9 mouse cellular contexts compared by ENCODE assay signal in the genomic region with DNA sequence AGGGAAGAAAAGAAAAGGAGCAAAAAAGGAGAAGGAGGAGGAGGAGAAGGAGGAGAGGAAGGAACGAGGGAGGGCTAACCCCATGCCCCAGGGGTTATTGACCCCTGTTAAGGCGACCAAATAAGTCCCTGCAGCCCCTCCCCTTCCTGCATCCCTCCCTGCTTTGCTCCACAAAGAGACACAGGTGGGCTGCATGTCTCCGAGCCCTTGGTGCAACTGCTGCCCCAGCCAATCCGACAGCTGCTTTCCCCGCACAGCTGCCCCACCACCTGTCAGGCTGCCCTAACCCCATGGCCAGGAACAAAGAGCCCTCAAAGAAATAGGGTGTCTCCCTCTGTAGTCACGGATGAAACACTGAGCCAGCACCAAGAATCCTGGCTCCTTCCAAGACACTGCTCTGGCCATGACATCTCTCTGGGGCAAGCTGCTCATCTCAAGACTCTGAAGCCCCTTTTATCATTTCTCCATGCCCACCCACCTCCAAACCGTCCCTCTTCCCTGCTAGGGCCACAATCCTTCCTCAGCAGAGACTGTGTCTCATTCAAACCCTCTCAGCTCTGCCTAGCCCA. TPM values are rescaled to one million over a fixed set of nuclear protein-coding genes. Genes with fewer than 3 reads are reported as not detected.
A peak's percentile ranks its signal among the peaks of the same experiment; 100 is the strongest.
DNase-seq lines count a peak whose midpoint lies in the region; ATAC-seq and TF ChIP-seq lines count a peak whose summit lies in the region.
"Had no signal": no experiment of that assay in that cellular context is flagged by ENCODE, and none has a peak within 500 bp of the region (broad histone marks: within the 10 kb centered on the region; RNA-seq: fewer than 3 reads in every experiment).

No protein-coding gene starts in this region.

- TF ChIP-seq CTCF in gastrocnemius, adult 2 months (IDR thresholded peaks at IDR 0.05): no peak

- peaks cover 55% of the 10 kb centered on the region for H3K4me1 ChIP-seq in embryonic facial prominence, embryonic 10.5 days
- H3K4me1 ChIP-seq in hindbrain, embryonic 13.5 days (replicated peaks): peaks cover 59% of the 10 kb centered on the region
- H3K4me1 ChIP-seq in midbrain, embryonic 16.5 days (ENCODE audit: control insufficient read depth, insufficient read depth, low read length): peaks cover 43% of the 10 kb centered on the region

- H3K27ac ChIP-seq in gastrocnemius, adult 2 months: peak overlapping the region; percentile 9; the same call in 1 of the 2 replicates
- peak overlapping the region; percentile 100 for H3K27ac ChIP-seq in embryonic facial prominence, embryonic 10.5 days (replicated peaks)
- H3K27ac ChIP-seq in hindbrain, embryonic 13.5 days: peak overlapping the region; percentile 100
- peak overlapping the region; percentile 100 for H3K27ac ChIP-seq in midbrain, embryonic 16.5 days (ENCODE audit: low read length)

- H3K4me2 ChIP-seq in hindbrain, embryonic 13.5 days: peak overlapping the region; percentile 99
- peak overlapping the region; percentile 99 for H3K4me2 ChIP-seq in midbrain, embryonic 16.5 days (ENCODE audit: low read length)

- H3K9ac ChIP-seq in hindbrain, embryonic 13.5 days: peak overlapping the region; percentile 100
- peak overlapping the region; percentile 100 for H3K9ac ChIP-seq in midbrain, embryonic 16.5 days (ENCODE audit: low read depth, low read length)

- ATAC-seq in hindbrain, embryonic 13.5 days (ENCODE audit: low FRiP score): no peak
- ATAC-seq in midbrain, embryonic 16.5 days: no peak

- H3K4me3 ChIP-seq in gastrocnemius, adult 2 months: no peak overlapping the region
- peak overlapping the region; percentile 99 for H3K4me3 ChIP-seq in embryonic facial prominence, embryonic 10.5 days
- H3K4me3 ChIP-seq in hindbrain, embryonic 13.5 days: peak overlapping the region; percentile 100
- H3K4me3 ChIP-seq in midbrain, embryonic 16.5 days (ENCODE audit: low read depth, low read length): peak overlapping the region; percentile 83

- H3K9me3 ChIP-seq in embryonic facial prominence, embryonic 10.5 days: no peaks in the 10 kb centered on the region
- no peaks in the 10 kb centered on the region for H3K9me3 ChIP-seq in hindbrain, embryonic 13.5 days
- no peaks in the 10 kb centered on the region for H3K9me3 ChIP-seq in midbrain, embryonic 16.5 days (replicated peaks; ENCODE audit: control insufficient read depth, low read length, poor library complexity, severe bottlenecking)

- H3K27me3 ChIP-seq in embryonic facial prominence, embryonic 10.5 days (replicated peaks; ENCODE audit: low read depth, poor library complexity, severe bottlenecking): no peaks in the 10 kb centered on the region
- no peaks in the 10 kb centered on the region for H3K27me3 ChIP-seq in hindbrain, embryonic 13.5 days
- no peaks in the 10 kb centered on the region for H3K27me3 ChIP-seq in midbrain, embryonic 16.5 days (ENCODE audit: control insufficient read depth, insufficient read depth, low read depth, low read length)

- H3K36me3 ChIP-seq in embryonic facial prominence, embryonic 10.5 days (replicated peaks): peaks cover 61% of the 10 kb centered on the region
- H3K36me3 ChIP-seq in hindbrain, embryonic 13.5 days: peaks cover 41% of the 10 kb centered on the region
- H3K36me3 ChIP-seq in midbrain, embryonic 16.5 days (ENCODE audit: control insufficient read depth, insufficient read depth, low read length): peaks cover 28% of the 10 kb centered on the region

- intact Hi-C loops in gastrocnemius, adult 2 months (cut with DNase I): no loop called here

- WGBS in embryonic facial prominence, embryonic 10.5 days: 22% methylated on average over 7 of the region's 7 CpGs
- WGBS in hindbrain, embryonic 13.5 days: 9% methylated on average over 7 of the region's 7 CpGs
- 6% methylated on average over 7 of the region's 7 CpGs for WGBS in midbrain, embryonic 16.5 days

- DNase-seq in gastrocnemius, adult 2 months: no peak
- DNase-seq in gastrocnemius, postnatal 10 days: no peak
- peak; percentile 39 for DNase-seq in embryonic facial prominence, embryonic 10.5 days (ENCODE audit: low spot score)
- DNase-seq in frontal cortex, postnatal 10 days (ENCODE audit: low spot score in 2 of 2): no peak
- DNase-seq in yolk sac, embryonic 10.5 days (ENCODE audit: low spot score): no peak
- no peak for DNase-seq in gastrocnemius, adult 18-20 months (ENCODE audit: low spot score)
- DNase-seq: right cerebral cortex, postnatal 14 days had no signal

RNA-seq across cellular contexts. Expression of gene Dbn1, which starts 3.3 kb away (rescaled TPM):
- 1 to 10 TPM; 4.9 to 7.7 TPM for total RNA-seq in gastrocnemius, adult 2 months (2021)
- 10 to 100 TPM; 52.6 to 71.2 TPM for total RNA-seq in gastrocnemius, postnatal 10 days (2021)
- polyA plus RNA-seq in embryonic facial prominence, embryonic 10.5 days (2016; fragmentation: Nextera tagmentation; extraction: Ambion mirVana): 412 and 419 TPM in 2 replicates
- 615 and 625 TPM in 2 replicates for polyA plus RNA-seq in hindbrain, embryonic 13.5 days (2015; fragmentation: Nextera tagmentation; extraction: Ambion mirVana)
- 617 and 675 TPM in 2 replicates for polyA plus RNA-seq in midbrain, embryonic 16.5 days (2015; fragmentation: Nextera tagmentation; extraction: Ambion mirVana)
- 1 to 10 TPM; 4.0 to 6.2 TPM for total RNA-seq in gastrocnemius, adult 18-20 months (2021)

RNA-seq across cellular contexts. Expression of gene Prr7, which starts 20.5 kb away (rescaled TPM):
- under 1 TPM; 0.18 to 0.22 TPM for total RNA-seq in gastrocnemius, adult 2 months (2021)
- total RNA-seq in gastrocnemius, postnatal 10 days (2021): 1 to 10 TPM; 2.1 to 2.5 TPM
- 0.54 TPM in 2 replicates for polyA plus RNA-seq in embryonic facial prominence, embryonic 10.5 days (2016; fragmentation: Nextera tagmentation; extraction: Ambion mirVana)
- 2.6 and 3.2 TPM in 2 replicates for polyA plus RNA-seq in hindbrain, embryonic 13.5 days (2015; fragmentation: Nextera tagmentation; extraction: Ambion mirVana)
- 5.0 and 5.6 TPM in 2 replicates for polyA plus RNA-seq in midbrain, embryonic 16.5 days (2015; fragmentation: Nextera tagmentation; extraction: Ambion mirVana)
- under 1 TPM in 1 of 2 experiments, not detected in 1; 0.21 TPM for total RNA-seq in gastrocnemius, adult 18-20 months (2021)

RNA-seq across cellular contexts. Expression of gene Pdlim7, which starts 28.9 kb away (rescaled TPM):
- total RNA-seq in gastrocnemius, adult 2 months (2021): 100 to 1,000 TPM; 424 to 537 TPM
- total RNA-seq in gastrocnemius, postnatal 10 days (2021): 100 to 1,000 TPM; 458 to 513 TPM
- polyA plus RNA-seq in embryonic facial prominence, embryonic 10.5 days (2016; fragmentation: Nextera tagmentation; extraction: Ambion mirVana): 209 and 215 TPM in 2 replicates
- polyA plus RNA-seq in hindbrain, embryonic 13.5 days (2015; fragmentation: Nextera tagmentation; extraction: Ambion mirVana): 141 and 146 TPM in 2 replicates
- polyA plus RNA-seq in midbrain, embryonic 16.5 days (2015; fragmentation: Nextera tagmentation; extraction: Ambion mirVana): 156 and 158 TPM in 2 replicates
- 100 to 1,000 TPM; 450 to 533 TPM for total RNA-seq in gastrocnemius, adult 18-20 months (2021)

RNA-seq across cellular contexts. Expression of gene Grk6, which starts 39.7 kb away (rescaled TPM):
- 1 to 10 TPM; 9.6 to 10.0 TPM for total RNA-seq in gastrocnemius, adult 2 months (2021)
- 10 to 100 TPM; 17.4 to 22.3 TPM for total RNA-seq in gastrocnemius, postnatal 10 days (2021)
- polyA plus RNA-seq in embryonic facial prominence, embryonic 10.5 days (2016; fragmentation: Nextera tagmentation; extraction: Ambion mirVana): 65.2 and 65.6 TPM in 2 replicates
- 27.7 and 31.3 TPM in 2 replicates for polyA plus RNA-seq in hindbrain, embryonic 13.5 days (2015; fragmentation: Nextera tagmentation; extraction: Ambion mirVana)
- 28.3 and 31.8 TPM in 2 replicates for polyA plus RNA-seq in midbrain, embryonic 16.5 days (2015; fragmentation: Nextera tagmentation; extraction: Ambion mirVana)
- 10 to 100 TPM in 1 of 2 experiments, 1 to 10 TPM in 1; 8.6 to 10.4 TPM for total RNA-seq in gastrocnemius, adult 18-20 months (2021)

RNA-seq across cellular contexts. Expression of gene Dok3, which starts 44.5 kb away (rescaled TPM):
- 1 to 10 TPM in 1 of 2 experiments, under 1 TPM in 1; 0.77 to 1.5 TPM for total RNA-seq in gastrocnemius, adult 2 months (2021)
- total RNA-seq in gastrocnemius, postnatal 10 days (2021): 1 to 10 TPM; 2.0 to 4.0 TPM
- polyA plus RNA-seq in embryonic facial prominence, embryonic 10.5 days (2016; fragmentation: Nextera tagmentation; extraction: Ambion mirVana): 3.6 and 4.2 TPM in 2 replicates
- 4.1 and 5.7 TPM in 2 replicates for polyA plus RNA-seq in hindbrain, embryonic 13.5 days (2015; fragmentation: Nextera tagmentation; extraction: Ambion mirVana)
- 5.1 and 5.6 TPM in 2 replicates for polyA plus RNA-seq in midbrain, embryonic 16.5 days (2015; fragmentation: Nextera tagmentation; extraction: Ambion mirVana)
- total RNA-seq in gastrocnemius, adult 18-20 months (2021): 1 to 10 TPM in 1 of 2 experiments, under 1 TPM in 1; 0.93 to 1.0 TPM

Comparison
In these comparisons a context has a peak if more than half of its experiments do, and no peak if none do; other contexts are left out.
1. RNA of gene Dbn1, which starts 3.3 kb away (total RNA-seq): 52.6 to 71.2 TPM in gastrocnemius, postnatal 10 days; 4.9 to 7.7 TPM in gastrocnemius, adult 2 months and 4.0 to 6.2 TPM in gastrocnemius, adult 18-20 months; every median in the first group is over 4 times any median in the second.
2. H3K27ac ChIP-seq: peak in every context shown above with its lines; median percentile 100 in embryonic facial prominence, embryonic 10.5 days; 100 in hindbrain, embryonic 13.5 days; 100 in midbrain, embryonic 16.5 days; 9 in gastrocnemius, adult 2 months.